Mouse (Mus musculus): ENCODE results near the gene Tas1r1. TPM values are rescaled to one million over a fixed set of nuclear protein-coding genes. Genes with fewer than 3 reads are reported as not detected.

Gene Tas1r1
- polyA plus RNA-seq, 1 experiment, result 0.14 TPM

DNA sequence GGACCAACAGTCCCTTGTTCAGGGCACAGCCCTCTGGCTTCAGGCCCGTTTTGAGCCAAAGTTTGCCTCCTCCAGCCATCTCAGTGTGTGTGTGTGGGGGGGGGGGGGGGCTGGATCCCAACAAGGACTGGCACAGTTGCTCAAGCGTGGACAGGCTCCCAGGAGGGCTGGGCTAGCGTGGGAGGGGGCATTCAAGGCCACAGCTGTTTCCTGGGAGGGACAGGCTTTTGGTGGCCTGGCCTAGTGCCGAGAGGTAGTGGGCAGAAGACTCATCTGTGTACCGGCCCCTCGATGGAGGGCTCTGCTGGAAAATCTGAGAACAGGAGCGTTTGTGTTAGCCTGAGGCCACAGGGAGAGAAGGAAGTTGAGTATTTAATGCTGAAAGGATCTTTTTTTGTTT lies 41.6 kb upstream of the Tas1r1 start:
- 25% methylated on average over 7 of the region's 7 CpGs for WGBS
- H3K27me3 ChIP-seq (ENCODE audit: control insufficient read depth, insufficient read depth, low read length), result 0 out of 2 replicates have a peak, but pooled peaks cover 1% of the 10 kb centered on the region
- no peak for DNase-seq (ENCODE audit: low read depth in 1 of 2, low spot score in 2 of 2)
- H3K4me1 ChIP-seq (ENCODE audit: control insufficient read depth, insufficient read depth, insufficient read length), result no peaks in the 10 kb centered on the region
- H3K36me3 ChIP-seq (ENCODE audit: control insufficient read depth, insufficient read depth, low read length), result no peaks in the 10 kb centered on the region
- no peak overlapping the region for H3K27ac ChIP-seq (ENCODE audit: insufficient read depth, low read length)
- H3K4me3 ChIP-seq (ENCODE audit: extremely low read depth, insufficient read depth, insufficient read length), result no peak overlapping the region
- TF ChIP-seq CTCF (IDR thresholded peaks at IDR 0.05; ENCODE audit: extremely low read depth, insufficient read depth, insufficient read length, insufficient replicate concordance) (no peak), POLR2A (IDR thresholded peaks at IDR 0.05; ENCODE audit: low read depth, low read length) (no peak)

DNA sequence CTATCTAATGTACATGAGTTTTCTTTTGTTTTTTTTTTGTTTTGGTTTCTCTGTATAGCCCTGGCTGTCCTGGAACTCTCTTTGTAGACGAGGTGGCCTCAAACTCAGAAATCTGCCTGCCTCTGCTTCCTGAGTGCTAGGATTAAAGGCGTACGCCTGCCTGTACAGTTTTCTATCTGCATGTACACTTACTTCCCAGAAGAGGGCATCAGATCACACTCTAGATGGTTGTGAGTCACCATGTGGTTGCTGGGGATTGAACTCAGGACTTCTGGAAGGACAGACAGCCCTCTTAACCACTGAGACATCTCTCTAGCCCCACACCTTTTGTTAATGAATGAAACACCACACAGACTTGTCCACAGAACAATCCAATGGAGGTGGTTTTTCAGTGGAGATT lies 40.9 kb upstream of the Tas1r1 start:
- no peak for TF ChIP-seq POLR2A (IDR thresholded peaks at IDR 0.05; ENCODE audit: low read depth, low read length)
- TF ChIP-seq CTCF (IDR thresholded peaks at IDR 0.05; ENCODE audit: extremely low read depth, insufficient read depth, insufficient read length, insufficient replicate concordance), result no peak
- 87% methylated on average over 3 of the region's 3 CpGs for WGBS
- no peaks in the 10 kb centered on the region for H3K36me3 ChIP-seq (ENCODE audit: control insufficient read depth, insufficient read depth, low read length)
- H3K27ac ChIP-seq (ENCODE audit: insufficient read depth, low read length), result no peak overlapping the region
- no peaks in the 10 kb centered on the region for H3K4me1 ChIP-seq (ENCODE audit: control insufficient read depth, insufficient read depth, insufficient read length)
- H3K4me3 ChIP-seq (ENCODE audit: extremely low read depth, insufficient read depth, insufficient read length), result no peak overlapping the region
- no peak for DNase-seq (ENCODE audit: low read depth in 1 of 2, low spot score in 2 of 2)
- H3K27me3 ChIP-seq (ENCODE audit: control insufficient read depth, insufficient read depth, low read length), result 0 out of 2 replicates have a peak, but pooled peaks cover 1% of the 10 kb centered on the region

DNA sequence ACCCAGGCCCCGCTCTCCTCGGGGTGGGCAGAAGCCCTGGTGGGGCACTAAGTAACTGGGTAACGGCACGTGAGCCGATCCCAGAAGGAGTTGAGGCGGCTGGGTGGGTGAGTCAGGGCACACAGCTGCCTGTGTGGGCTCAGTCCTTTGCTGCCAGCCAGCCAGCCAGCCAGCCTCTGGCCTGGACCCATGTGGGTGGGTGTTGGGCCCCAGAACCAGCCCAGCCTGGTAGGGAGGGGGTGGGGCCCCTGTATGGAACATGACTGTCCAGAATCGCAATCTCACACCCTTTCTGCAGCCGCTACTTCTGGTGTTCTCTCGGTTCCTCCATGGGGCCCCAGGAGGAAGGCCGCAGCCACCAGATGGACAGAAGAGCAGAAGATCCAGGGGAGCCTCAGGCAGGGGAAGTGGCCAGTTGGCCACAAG lies 39.8 kb upstream of the Tas1r1 start:
- WGBS, result 84% methylated on average over 10 of the region's 10 CpGs
- no peak for DNase-seq (ENCODE audit: low read depth in 1 of 2, low spot score in 2 of 2)
- TF ChIP-seq POLR2A (IDR thresholded peaks at IDR 0.05; ENCODE audit: low read depth, low read length) (no peak), CTCF (IDR thresholded peaks at IDR 0.05; ENCODE audit: extremely low read depth, insufficient read depth, insufficient read length, insufficient replicate concordance) (no peak)
- Histone ChIP-seq H3K4me3 (ENCODE audit: extremely low read depth, insufficient read depth, insufficient read length) (no peak overlapping the region), H3K27ac (ENCODE audit: insufficient read depth, low read length) (no peak overlapping the region), H3K36me3 (ENCODE audit: control insufficient read depth, insufficient read depth, low read length) (no peaks in the 10 kb centered on the region), H3K4me1 (ENCODE audit: control insufficient read depth, insufficient read depth, insufficient read length) (no peaks in the 10 kb centered on the region), H3K27me3 (ENCODE audit: control insufficient read depth, insufficient read depth, low read length) (no peaks in the 10 kb centered on the region)

GRCm38 (mm10) chr4:152077191-152077590 lies 38.8 kb upstream of the Tas1r1 start:
- no peak for DNase-seq (ENCODE audit: low read depth in 1 of 2, low spot score in 2 of 2)
- H3K27ac ChIP-seq (ENCODE audit: insufficient read depth, low read length), result no peak overlapping the region
- no peak overlapping the region for H3K4me3 ChIP-seq (ENCODE audit: extremely low read depth, insufficient read depth, insufficient read length)
- TF ChIP-seq CTCF (IDR thresholded peaks at IDR 0.05; ENCODE audit: extremely low read depth, insufficient read depth, insufficient read length, insufficient replicate concordance) (no peak), POLR2A (IDR thresholded peaks at IDR 0.05; ENCODE audit: low read depth, low read length) (no peak)
- H3K36me3 ChIP-seq (ENCODE audit: control insufficient read depth, insufficient read depth, low read length), result no peaks in the 10 kb centered on the region
- 0 out of 2 replicates have a peak, but pooled peaks cover 1% of the 10 kb centered on the region for H3K27me3 ChIP-seq (ENCODE audit: control insufficient read depth, insufficient read depth, low read length)
- 96% methylated on average over 9 of the region's 9 CpGs for WGBS
- no peaks in the 10 kb centered on the region for H3K4me1 ChIP-seq (ENCODE audit: control insufficient read depth, insufficient read depth, insufficient read length)

GRCm38 (mm10) chr4:152074548-152074947 lies 36.2 kb upstream of the Tas1r1 start:
- H3K4me3 ChIP-seq (ENCODE audit: extremely low read depth, insufficient read depth, insufficient read length), result no peak overlapping the region
- TF ChIP-seq CTCF (IDR thresholded peaks at IDR 0.05; ENCODE audit: extremely low read depth, insufficient read depth, insufficient read length, insufficient replicate concordance) (no peak), POLR2A (IDR thresholded peaks at IDR 0.05; ENCODE audit: low read depth, low read length) (no peak)
- H3K27me3 ChIP-seq (ENCODE audit: control insufficient read depth, insufficient read depth, low read length), result 0 out of 2 replicates have a peak, but pooled peaks cover 1% of the 10 kb centered on the region
- H3K4me1 ChIP-seq (ENCODE audit: control insufficient read depth, insufficient read depth, insufficient read length), result no peaks in the 10 kb centered on the region
- 93% methylated on average over 9 of the region's 9 CpGs for WGBS
- no peaks in the 10 kb centered on the region for H3K36me3 ChIP-seq (ENCODE audit: control insufficient read depth, insufficient read depth, low read length)
- DNase-seq (ENCODE audit: low read depth in 1 of 2, low spot score in 2 of 2), result no peak
- H3K27ac ChIP-seq (ENCODE audit: insufficient read depth, low read length), result no peak overlapping the region

DNA sequence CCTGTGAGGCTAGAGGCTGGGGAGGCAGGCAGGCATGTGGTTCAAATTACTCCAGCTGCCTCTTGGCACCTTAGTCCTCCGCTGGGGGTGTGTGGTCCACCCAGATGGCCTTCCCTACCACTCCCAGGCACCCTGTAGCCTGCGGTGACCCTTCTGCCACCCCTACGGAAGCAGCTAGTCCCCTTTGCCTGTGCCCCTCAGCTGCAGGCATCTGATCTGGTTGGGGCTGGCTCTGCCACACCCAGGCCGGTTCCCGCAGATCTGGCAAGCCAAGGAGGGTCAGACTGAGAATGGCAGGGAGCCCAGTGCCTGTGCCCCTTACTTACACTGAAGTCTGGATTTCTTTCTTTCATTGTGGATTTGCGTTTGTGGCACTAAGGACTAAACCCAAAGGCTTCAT lies 35.3 kb upstream of the Tas1r1 start:
- no peaks in the 10 kb centered on the region for H3K36me3 ChIP-seq (ENCODE audit: control insufficient read depth, insufficient read depth, low read length)
- H3K27ac ChIP-seq (ENCODE audit: insufficient read depth, low read length), result no peak overlapping the region
- no peak for DNase-seq (ENCODE audit: low read depth in 1 of 2, low spot score in 2 of 2)
- no peaks in the 10 kb centered on the region for H3K4me1 ChIP-seq (ENCODE audit: control insufficient read depth, insufficient read depth, insufficient read length)
- TF ChIP-seq POLR2A (IDR thresholded peaks at IDR 0.05; ENCODE audit: low read depth, low read length) (no peak), CTCF (IDR thresholded peaks at IDR 0.05; ENCODE audit: extremely low read depth, insufficient read depth, insufficient read length, insufficient replicate concordance) (no peak)
- H3K4me3 ChIP-seq (ENCODE audit: extremely low read depth, insufficient read depth, insufficient read length), result no peak overlapping the region
- 82% methylated on average over 6 of the region's 6 CpGs for WGBS
- 0 out of 2 replicates have a peak, but pooled peaks cover 1% of the 10 kb centered on the region for H3K27me3 ChIP-seq (ENCODE audit: control insufficient read depth, insufficient read depth, low read length)

GRCm38 (mm10) chr4:152072655-152073054 lies 34.3 kb upstream of the Tas1r1 start:
- H3K27me3 ChIP-seq (ENCODE audit: control insufficient read depth, insufficient read depth, low read length), result 0 out of 2 replicates have a peak, but pooled peaks cover 1% of the 10 kb centered on the region
- H3K4me1 ChIP-seq (ENCODE audit: control insufficient read depth, insufficient read depth, insufficient read length), result no peaks in the 10 kb centered on the region
- WGBS, result 26% methylated on average over 10 of the region's 10 CpGs
- no peak overlapping the region for H3K4me3 ChIP-seq (ENCODE audit: extremely low read depth, insufficient read depth, insufficient read length)
- no peak for DNase-seq (ENCODE audit: low read depth in 1 of 2, low spot score in 2 of 2)
- H3K36me3 ChIP-seq (ENCODE audit: control insufficient read depth, insufficient read depth, low read length), result no peaks in the 10 kb centered on the region
- no peak overlapping the region for H3K27ac ChIP-seq (ENCODE audit: insufficient read depth, low read length)
- TF ChIP-seq POLR2A (IDR thresholded peaks at IDR 0.05; ENCODE audit: low read depth, low read length), result no peak
- TF ChIP-seq CTCF (IDR thresholded peaks at IDR 0.05; ENCODE audit: extremely low read depth, insufficient read depth, insufficient read length, insufficient replicate concordance), result no peak
